Mouse (Mus musculus) MEL (cell line): Measurements from ENCODE around the gene March5.

Experiments
- CTCF ChIP-seq, 3 experiments: IDR thresholded peaks in 2 of 3; conservative IDR thresholded peaks in 1 of 3; 2 replicates each; pipeline ENCODE4 v1.5.1; 2011 to 2012; ENCODE audit warnings: low read length in 3 of 3, low read depth in 2 of 3, mild to moderate bottlenecking in 2 of 3, improper control_type of control experiment in 1 of 3, inconsistent platforms in 1 of 3, mixed read lengths in 1 of 3, moderate library complexity in 1 of 3; ENCODE audit not compliant: control insufficient read depth in 1 of 3, insufficient read depth in 1 of 3, poor library complexity in 1 of 3, severe bottlenecking in 1 of 3
- GATA1 ChIP-seq: IDR thresholded peaks from 2 replicates; pipeline ENCODE4 v1.6.1; 2011; ENCODE audit warnings: low read depth, low read length, improper control_type of control experiment
- KAT2A ChIP-seq: conservative IDR thresholded peaks from 2 replicates; pipeline ENCODE4 v1.6.1; 2012; ENCODE audit warnings: low read depth, low read length, improper control_type of control experiment, inconsistent platforms
- NELFE ChIP-seq: IDR thresholded peaks from 2 replicates; pipeline ENCODE4 v1.6.1; 2011; ENCODE audit warnings: low read depth, low read length, improper control_type of control experiment
- TAL1 ChIP-seq: IDR thresholded peaks from 2 replicates; pipeline ENCODE4 v1.6.1; 2012; ENCODE audit warnings: mild to moderate bottlenecking, inconsistent platforms, low read length, moderate library complexity, mixed read lengths
- USF1 ChIP-seq: IDR thresholded peaks from 2 replicates; pipeline ENCODE4 v1.6.1; 2014; ENCODE audit warnings: low read depth, mild to moderate bottlenecking, inconsistent platforms, low read length, improper control_type of control experiment, moderate library complexity
- ZNF384 ChIP-seq: IDR thresholded peaks from 2 replicates; pipeline ENCODE4 v1.6.1; 2012; ENCODE audit warnings: low read depth, mild to moderate bottlenecking, inconsistent platforms, low read length, improper control_type of control experiment

GRCm38 (mm10) chr19:37211416-37211815, 4.1 kb downstream of the March5 start:
- TF ChIP-seq KAT2A (no peak), CTCF (IDR thresholded peaks at IDR 0.05 in 2 of 3, conservative IDR thresholded peaks at IDR 0.05 in 1 of 3; ENCODE audit: control insufficient read depth in 1 of 3, insufficient read depth in 1 of 3, low read depth in 2 of 3, low read length in 3 of 3, poor library complexity in 1 of 3, severe bottlenecking in 1 of 3) (no peak), TAL1 (no peak), ZNF384 (no peak), NELFE (no peak), GATA1 (no peak), USF1 (no peak)
